Mouse (Mus musculus): ENCODE results near the gene Gm9.
"Not testable (repeated sequence)": the region's sequence is repeated elsewhere in the genome, so short reads cannot be mapped to it uniquely, and the experiment has no call there.

The Gm9 gene

DNA sequence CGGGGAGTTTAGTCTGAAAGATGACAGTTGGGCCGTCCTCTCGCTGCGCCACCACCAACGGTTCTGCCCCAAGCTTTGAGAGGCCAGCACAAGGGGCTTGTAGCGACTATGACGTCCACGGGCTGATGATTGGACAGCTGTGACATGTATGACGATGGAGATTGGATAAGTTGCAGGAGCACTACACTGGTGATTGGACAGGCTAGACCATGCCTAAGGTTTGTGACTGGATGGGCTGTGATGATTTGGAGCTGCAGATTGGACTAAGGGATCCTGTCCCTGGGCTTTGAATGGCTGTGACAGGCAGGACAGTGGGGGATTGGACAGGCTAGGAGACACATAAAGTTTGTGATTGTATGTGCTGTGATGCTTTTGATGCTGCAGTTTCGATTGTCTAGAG, at the start of gene Gm9:
Gene Gm9, minus strand, starts transcription at position 101 of the 400 bp plus-strand sequence.
- no peak for DNase-seq (ENCODE audit: low spot score in 2 of 2)

DNA sequence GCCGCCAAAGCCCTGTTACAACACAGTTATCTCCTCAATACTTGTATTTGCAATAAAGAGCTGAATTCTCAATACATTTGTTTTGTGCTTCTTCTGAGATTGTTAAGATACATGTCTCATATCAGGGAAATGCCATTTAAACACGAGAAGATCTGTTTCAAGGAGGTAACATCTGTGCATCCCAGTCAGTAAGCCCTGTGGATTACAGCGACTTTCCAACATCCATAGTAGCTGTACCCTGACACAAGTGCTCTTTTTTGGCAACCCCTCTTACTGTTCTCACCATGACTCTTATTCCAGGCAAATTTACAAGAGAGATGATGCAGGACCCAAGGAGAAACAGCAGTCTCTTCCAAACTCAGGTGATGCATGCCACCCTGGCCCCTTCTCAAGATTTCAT, 38.8 kb upstream of the Gm9 start, which contains the start of gene Rhox3a:
Gene Rhox3a, plus strand, starts transcription at position 301 of the 400 bp plus-strand sequence.
- DNase-seq (ENCODE audit: low spot score in 2 of 2): not testable (repeated sequence)

DNA sequence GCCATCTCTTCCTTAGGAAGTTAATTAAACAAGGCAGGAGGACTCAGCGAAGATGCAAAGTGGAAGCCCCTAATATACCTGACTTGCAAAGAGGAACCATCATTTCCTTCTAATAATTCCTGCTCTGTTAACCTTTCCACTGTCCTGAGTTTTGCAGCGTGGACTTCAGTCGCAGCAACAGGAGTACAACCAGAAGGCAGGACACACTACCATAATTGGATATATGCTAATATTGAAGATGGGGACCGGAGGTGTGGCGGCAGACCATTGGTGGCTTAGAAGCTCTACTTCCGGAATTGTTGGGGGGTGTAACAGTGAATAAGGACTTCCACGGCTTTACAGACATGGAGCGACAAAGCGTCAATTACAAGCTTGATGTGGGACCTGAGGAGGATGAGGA, 33.8 kb upstream of the Gm9 start, which contains the start of gene Rhox2a:
Gene Rhox2a, plus strand, starts transcription at position 301 of the 400 bp plus-strand sequence.
- DNase-seq (ENCODE audit: low spot score in 2 of 2): not testable (repeated sequence)

DNA sequence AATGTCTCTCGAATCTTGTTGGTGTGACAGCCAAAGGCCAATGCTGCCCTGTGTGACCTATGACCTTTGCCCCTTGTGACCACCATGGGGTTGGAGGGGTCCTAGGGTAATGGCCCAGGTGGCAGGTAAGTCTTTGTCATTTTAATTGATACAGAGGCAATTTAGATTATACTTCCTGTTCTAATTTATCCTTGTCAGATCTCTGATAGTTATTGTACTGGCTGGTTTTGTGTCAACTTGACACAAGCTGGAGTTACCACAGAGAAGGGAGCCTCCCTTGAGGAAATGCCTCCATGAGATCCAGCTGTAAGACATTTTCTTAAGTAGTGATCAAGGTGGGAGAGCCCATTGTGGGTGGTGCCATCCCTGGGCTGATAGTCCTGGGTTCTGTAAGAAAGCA, 11.3 kb upstream of the Gm9 start, which contains the start of gene Rhox1:
Gene Rhox1, minus strand, starts transcription at position 101 of the 400 bp plus-strand sequence.
- DNase-seq (ENCODE audit: low spot score in 2 of 2): not testable (repeated sequence)

DNA sequence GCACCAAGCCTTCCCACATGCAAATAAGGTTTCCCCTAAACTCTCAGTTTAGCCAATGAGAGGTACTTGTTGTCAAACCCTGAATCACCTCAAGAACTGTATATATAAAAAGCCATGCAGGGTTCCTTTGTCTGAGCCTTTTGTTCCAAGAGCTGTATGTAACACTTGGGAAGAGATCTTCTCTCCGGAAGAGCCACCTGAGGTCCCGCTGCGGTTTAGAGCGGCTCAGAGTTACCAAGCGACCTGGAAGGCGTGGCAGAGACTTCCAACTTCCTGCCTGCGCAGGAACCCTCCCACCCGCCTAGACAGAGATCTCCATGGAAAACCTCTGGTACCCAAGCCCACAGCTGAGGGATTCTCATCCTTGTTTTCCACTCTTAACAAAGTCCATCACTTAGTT, 12.2 kb downstream of the Gm9 start:
- DNase-seq (ENCODE audit: low spot score in 2 of 2): no peak

DNA sequence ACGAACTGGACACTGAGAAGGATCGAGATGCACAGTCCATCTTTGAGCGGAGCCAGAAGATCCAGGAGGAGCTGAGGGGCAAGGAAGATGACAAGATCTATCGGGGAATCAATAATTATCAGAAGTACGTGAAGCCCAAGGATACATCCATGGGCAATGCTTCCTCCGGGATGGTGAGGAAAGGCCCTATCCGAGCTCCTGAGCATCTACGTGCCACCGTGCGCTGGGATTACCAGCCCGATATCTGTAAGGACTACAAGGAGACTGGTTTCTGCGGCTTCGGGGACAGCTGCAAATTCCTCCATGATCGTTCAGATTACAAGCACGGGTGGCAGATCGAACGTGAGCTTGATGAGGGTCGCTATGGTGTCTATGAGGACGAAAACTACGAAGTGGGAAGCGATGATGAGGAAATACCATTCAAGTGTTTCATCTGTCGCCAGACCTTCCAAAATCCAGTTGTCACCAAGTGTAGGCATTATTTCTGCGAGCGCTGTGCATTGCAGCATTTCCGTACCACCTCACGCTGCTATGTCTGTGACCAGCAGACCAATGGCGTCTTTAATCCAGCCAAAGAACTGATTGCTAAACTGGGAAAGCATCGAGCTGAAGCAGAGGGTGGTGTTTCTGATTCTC, 19.0 kb downstream of the Gm9 start:
- DNase-seq (ENCODE audit: low spot score in 2 of 2): no peak

DNA sequence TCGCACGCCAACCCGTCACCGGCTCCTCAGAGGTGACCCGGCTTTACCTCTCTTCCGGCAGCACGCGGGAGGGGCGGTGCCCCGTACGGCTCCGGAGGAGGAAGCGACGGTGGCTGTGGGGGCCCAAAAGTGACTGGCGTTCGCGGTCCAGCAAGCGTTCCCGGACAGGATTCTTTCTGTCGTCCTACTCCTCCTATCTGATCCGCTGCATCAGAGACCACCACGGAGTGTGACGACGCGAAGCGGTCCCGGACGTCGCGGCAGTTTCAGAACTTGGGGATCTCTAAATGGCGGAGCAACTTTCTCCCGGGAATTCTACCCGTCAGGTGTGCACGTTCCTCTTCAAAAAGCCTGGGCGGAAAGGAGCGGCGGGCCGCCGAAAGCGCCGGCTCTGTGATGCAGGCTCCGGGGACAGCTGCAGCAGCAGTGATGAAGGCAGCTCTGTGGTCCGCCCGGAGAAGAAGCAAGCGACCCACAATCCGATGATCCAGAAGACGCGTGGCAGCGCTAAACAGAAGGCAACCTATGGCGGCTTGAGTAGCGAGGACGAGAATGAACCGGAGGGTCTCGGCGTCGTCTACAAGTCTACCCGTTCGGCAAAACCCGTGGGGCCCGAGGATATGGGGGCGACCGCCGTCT, 19.6 kb downstream of the Gm9 start, which contains the start of the genes Ndufa1 and Rnf113a1:
Gene Ndufa1, minus strand, starts transcription at position 59 of the 639 bp plus-strand sequence.
Gene Rnf113a1, plus strand, starts transcription at position 141 of the 639 bp plus-strand sequence.
- DNase-seq (ENCODE audit: low spot score in 2 of 2): peak; percentile 65 to 88

DNA sequence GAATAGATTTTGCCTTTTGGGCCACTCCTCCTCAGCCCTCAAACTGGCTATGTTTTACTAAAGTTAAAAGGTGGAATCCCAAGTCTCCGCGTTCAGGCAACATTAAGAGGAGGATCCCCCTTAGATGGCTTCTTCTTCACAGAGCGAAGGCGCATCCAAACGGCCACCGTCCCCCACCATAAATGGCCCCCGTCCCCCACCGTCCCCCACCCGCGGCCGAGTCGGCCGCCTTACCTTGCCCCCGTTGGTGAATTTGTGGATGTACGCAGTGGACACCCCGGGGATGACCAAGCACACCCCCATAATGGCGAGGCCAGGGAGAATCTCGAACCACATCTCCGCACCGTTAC, 20.1 kb downstream of the Gm9 start:
- no peak for DNase-seq (ENCODE audit: low spot score in 2 of 2)

DNA sequence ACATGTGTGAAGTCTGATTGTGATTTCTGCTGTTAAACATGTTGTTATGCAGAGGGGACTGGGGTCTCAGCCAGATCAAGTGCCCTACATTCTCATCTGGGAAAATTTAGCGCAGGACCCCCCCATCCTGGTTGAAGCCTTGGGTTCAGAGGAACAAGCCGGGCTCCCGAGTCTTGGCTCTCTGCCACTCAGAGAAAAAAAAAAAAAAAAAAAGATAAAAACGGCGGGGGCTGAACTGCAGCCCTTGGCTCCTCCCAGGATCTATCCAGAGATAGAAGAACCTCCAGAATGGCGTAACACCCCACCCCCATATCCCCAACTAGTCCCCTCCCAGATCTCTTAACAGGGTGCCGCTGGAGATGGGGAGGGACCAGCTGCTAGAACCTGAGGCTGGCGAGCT, 26.4 kb downstream of the Gm9 start:
- DNase-seq (ENCODE audit: low spot score in 2 of 2): not testable (repeated sequence)

DNA sequence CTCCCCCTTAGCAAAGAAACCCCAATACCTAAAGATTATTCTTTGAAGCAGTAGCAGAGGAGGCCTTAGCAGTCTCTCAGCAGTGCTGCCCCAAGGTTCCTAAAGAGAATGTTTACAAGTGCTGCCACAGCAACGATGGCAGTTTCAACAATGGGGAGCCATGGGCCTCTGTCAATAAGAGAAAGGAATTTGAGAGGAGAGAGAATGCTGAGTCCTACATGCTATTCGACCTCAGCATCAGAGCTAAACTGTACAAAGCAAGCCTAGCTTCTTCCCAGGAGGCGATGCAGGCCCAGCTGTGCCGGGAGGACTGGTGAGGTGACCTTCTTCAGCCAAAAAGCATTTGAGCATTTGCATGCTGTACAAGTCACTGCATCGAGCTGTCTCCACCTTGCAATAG, 42.1 kb downstream of the Gm9 start, which contains the start of gene Akap14:
Gene Akap14, minus strand, starts transcription at position 101 of the 400 bp plus-strand sequence.
- no peak for DNase-seq (ENCODE audit: low spot score in 2 of 2)

DNA sequence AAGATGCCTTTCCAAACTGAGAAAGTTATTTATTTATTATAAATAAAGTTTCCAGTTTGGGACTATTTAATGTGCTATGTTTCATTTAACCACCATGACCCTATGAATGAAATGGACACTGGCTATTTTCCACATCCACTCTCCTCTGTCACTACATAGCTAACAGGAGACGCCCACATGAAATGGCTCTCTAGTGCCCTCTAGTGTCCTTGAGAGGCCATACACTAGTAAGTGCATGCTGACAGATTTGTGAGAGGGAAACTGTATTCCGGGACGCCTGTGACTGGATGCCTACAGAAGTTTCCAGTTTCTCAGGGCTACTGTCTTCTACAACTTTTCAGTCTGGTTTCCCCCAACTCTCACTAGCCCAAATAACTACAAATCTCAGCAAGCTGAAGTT, 43.8 kb downstream of the Gm9 start:
- peak in 1 of 2 experiments; percentile 43 for DNase-seq (ENCODE audit: low spot score in 2 of 2)

DNA sequence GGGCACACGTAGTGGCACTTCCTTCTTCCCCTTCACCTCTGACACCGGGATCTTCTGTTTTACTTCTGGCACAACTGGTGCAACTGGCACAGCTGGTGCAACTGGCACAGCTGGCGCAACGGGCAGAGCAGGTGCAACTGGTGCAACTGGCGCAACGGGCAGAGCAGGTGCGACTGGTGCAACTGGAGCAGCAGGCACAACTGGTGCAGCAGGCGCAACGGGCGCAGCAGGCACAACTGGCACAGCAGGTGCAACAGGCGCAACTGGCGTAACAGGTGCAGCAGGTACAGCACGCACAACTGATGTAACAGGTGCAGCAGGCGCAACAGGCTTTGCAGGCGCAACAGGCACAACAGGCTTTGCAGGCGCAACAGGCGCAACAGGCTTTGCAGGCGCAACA, 47.7 kb downstream of the Gm9 start:
- no peak for DNase-seq (ENCODE audit: low spot score in 2 of 2)

DNA sequence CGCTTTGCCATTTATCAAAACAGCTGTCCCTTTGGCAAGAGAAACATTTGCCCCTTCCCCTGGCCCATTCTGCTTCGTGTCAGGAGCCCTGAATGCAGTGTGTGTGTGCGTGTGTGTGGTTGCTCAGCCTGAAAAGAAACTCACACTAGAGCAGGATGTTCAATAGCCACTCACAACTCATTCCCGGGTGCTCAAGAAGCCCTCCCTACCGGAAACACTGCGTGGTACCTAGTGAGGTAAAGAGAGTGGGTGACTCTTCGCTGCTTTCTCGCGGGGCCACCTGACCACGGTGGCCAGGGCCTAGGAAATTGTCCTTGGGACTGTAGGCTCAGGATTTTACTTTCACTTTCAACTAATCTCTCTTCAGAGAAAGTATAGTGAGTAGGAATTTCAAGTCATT, 49.7 kb downstream of the Gm9 start:
- no peak for DNase-seq (ENCODE audit: low spot score in 2 of 2)
